Mouse (Mus musculus) testis, adult 2 months (tissue): ENCODE results near the gene Rtn4rl1. TPM values are rescaled to one million over a fixed set of nuclear protein-coding genes. Genes with fewer than 3 reads are reported as not detected.

Experiments
- H3K27ac ChIP-seq: fragments of 200-500 bp; 2 replicates; pipeline ENCODE4 v1.5.1; 2012; ENCODE audit warnings: low read depth, low read length; ENCODE audit not compliant: control insufficient read depth, insufficient read depth
- H3K27me3 ChIP-seq: fragments of 200-500 bp; 2 replicates; pipeline ENCODE4 v1.6.1; 2012; ENCODE audit warnings: mild to moderate bottlenecking, low read length, moderate library complexity; ENCODE audit not compliant: control insufficient read depth, insufficient read depth
- H3K36me3 ChIP-seq: fragments of 200-500 bp; 2 replicates; pipeline ENCODE4 v1.6.1; 2012; ENCODE audit warnings: mild to moderate bottlenecking, low read length; ENCODE audit not compliant: control insufficient read depth, insufficient read depth
- H3K4me1 ChIP-seq: fragments of 200-500 bp; 2 replicates; pipeline ENCODE4 v1.6.1; 2012; ENCODE audit warnings: low read length; ENCODE audit not compliant: control insufficient read depth, insufficient read depth
- H3K4me3 ChIP-seq: fragments of 200-500 bp; 2 replicates; pipeline ENCODE4 v1.5.1; 2012; ENCODE audit warnings: low read depth, mild to moderate bottlenecking, low read length, moderate library complexity, mixed read lengths; ENCODE audit not compliant: control insufficient read depth
- CTCF ChIP-seq: fragments of 200-500 bp; IDR thresholded peaks from 2 replicates; pipeline ENCODE4 v1.5.1; 2012; ENCODE audit warnings: low read depth, mild to moderate bottlenecking, inconsistent platforms, low read length, moderate library complexity; ENCODE audit not compliant: control insufficient read depth, insufficient read depth, insufficient replicate concordance
- POLR2A ChIP-seq: fragments of 200-500 bp; IDR thresholded peaks from 2 replicates; pipeline ENCODE4 v1.6.1; 2012; ENCODE audit warnings: low read depth, mild to moderate bottlenecking, inconsistent platforms, low read length, moderate library complexity; ENCODE audit not compliant: control insufficient read depth
- polyA plus RNA-seq: library from polyadenylated mRNA; depleted of rRNA; stranded (reverse); fragments of >200 nt; gene quantifications from 2 replicates; pipeline ENCODE4 v1.2.3, GENCODE M21; 2012

Rtn4rl1 gene
- polyA plus RNA-seq, 1 experiment, result 3.3 TPM

DNA sequence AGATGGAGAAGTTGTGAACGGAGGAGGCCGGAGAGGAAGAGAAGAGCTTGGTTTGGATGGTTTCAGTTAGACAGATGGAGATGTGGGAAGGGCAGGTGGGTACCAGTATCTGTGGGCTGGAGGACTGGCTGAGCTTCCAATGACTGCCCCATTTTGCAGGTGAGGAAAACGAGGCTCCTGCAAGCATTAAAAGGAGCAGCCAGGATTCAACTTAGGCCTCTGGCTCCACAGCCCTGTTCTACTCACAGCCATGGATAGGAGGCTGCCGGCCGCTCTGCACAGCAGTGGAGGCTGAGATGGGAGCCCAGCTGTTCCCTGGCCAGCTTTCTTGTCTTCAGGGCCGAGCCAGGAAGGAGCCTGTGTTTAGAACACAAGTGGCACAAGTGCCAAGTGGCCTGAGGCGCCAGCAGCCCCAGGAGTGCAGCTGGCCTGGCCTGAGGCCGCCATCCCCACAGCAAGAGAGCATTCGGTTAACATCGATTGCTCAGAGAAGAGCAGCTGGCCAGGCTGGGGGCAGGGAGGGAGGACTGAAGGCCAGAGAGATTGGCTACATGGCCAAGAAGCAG is 66.5 kb downstream of the Rtn4rl1 start:
- no peaks in the 10 kb centered on the region; the same call in 1 of the 2 replicates for H3K4me1 ChIP-seq
- no peaks in the 10 kb centered on the region for H3K27me3 ChIP-seq
- H3K36me3 ChIP-seq, result no peaks in the 10 kb centered on the region
- no peak overlapping the region for H3K4me3 ChIP-seq
- TF ChIP-seq CTCF (no peak), POLR2A (no peak)
- peak overlapping the region; percentile 39 for H3K27ac ChIP-seq

DNA sequence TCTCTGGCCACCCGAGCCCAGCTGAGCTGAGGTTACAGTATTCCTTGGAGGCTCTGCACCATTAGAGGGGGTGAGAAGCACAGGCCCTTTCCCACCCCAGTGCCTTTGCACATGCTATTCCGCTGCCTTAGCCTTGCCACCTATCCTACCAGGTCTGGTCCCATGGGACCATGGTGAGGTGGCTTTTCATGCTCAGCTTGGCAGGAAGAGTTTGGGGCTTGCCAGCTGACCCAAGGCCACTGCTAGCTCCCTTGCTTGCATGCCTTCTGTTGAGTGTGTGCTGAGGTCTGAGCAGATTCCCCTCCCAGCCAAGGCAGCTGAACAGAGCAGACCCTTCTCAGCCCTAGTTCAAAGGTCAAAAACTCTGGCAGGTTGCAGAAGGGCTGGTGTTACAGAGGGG is 67.4 kb downstream of the Rtn4rl1 start:
- Histone ChIP-seq H3K27me3 (no peaks in the 10 kb centered on the region), H3K4me1 (no peaks in the 10 kb centered on the region; the same call in 1 of the 2 replicates), H3K27ac (peak overlapping the region; percentile 39; the same call in 1 of the 2 replicates), H3K4me3 (no peak overlapping the region), H3K36me3 (no peaks in the 10 kb centered on the region)
- TF ChIP-seq CTCF (no peak), POLR2A (no peak)

- H3K36me3 ChIP-seq, result no peaks in the 10 kb centered on the region
- H3K4me1 ChIP-seq, result no peaks in the 10 kb centered on the region; the same call in 1 of the 2 replicates
- no peak for TF ChIP-seq POLR2A
- no peak for TF ChIP-seq CTCF
- no peak overlapping the region for H3K4me3 ChIP-seq
- H3K27ac ChIP-seq, result no peak overlapping the region
- no peaks in the 10 kb centered on the region for H3K27me3 ChIP-seq
Measured at GRCm38 (mm10) chr11:75261730-75262129, 68.1 kb downstream of the Rtn4rl1 start.

GRCm38 (mm10) chr11:75262181-75262580 is 68.6 kb downstream of the Rtn4rl1 start:
- no peak overlapping the region for H3K4me3 ChIP-seq
- no peak for TF ChIP-seq CTCF
- no peak for TF ChIP-seq POLR2A
- H3K27ac ChIP-seq, result no peak overlapping the region
- no peaks in the 10 kb centered on the region for H3K27me3 ChIP-seq
- no peaks in the 10 kb centered on the region; the same call in 1 of the 2 replicates for H3K4me1 ChIP-seq
- no peaks in the 10 kb centered on the region for H3K36me3 ChIP-seq

GRCm38 (mm10) chr11:75262791-75263190 is 69.2 kb downstream of the Rtn4rl1 start:
- no peak for TF ChIP-seq POLR2A
- no peak for TF ChIP-seq CTCF
- H3K4me3 ChIP-seq, result no peak overlapping the region
- no peak overlapping the region for H3K27ac ChIP-seq
- H3K4me1 ChIP-seq, result no peaks in the 10 kb centered on the region; the same call in 1 of the 2 replicates
- H3K36me3 ChIP-seq, result no peaks in the 10 kb centered on the region
- H3K27me3 ChIP-seq, result no peaks in the 10 kb centered on the region

GRCm38 (mm10) chr11:75263274-75263963 is 69.8 kb downstream of the Rtn4rl1 start:
- Histone ChIP-seq H3K36me3 (no peaks in the 10 kb centered on the region), H3K4me3 (no peak overlapping the region), H3K4me1 (no peaks in the 10 kb centered on the region; the same call in none of the 2 replicates), H3K27me3 (no peaks in the 10 kb centered on the region), H3K27ac (no peak overlapping the region; the same call in 1 of the 2 replicates)
- no peak for TF ChIP-seq CTCF
- TF ChIP-seq POLR2A, result no peak

- no peaks in the 10 kb centered on the region; the same call in none of the 2 replicates for H3K4me1 ChIP-seq
- no peaks in the 10 kb centered on the region for H3K27me3 ChIP-seq
- H3K27ac ChIP-seq, result no peak overlapping the region
- no peak overlapping the region for H3K4me3 ChIP-seq
- no peak for TF ChIP-seq POLR2A
- no peak for TF ChIP-seq CTCF
- no peaks in the 10 kb centered on the region for H3K36me3 ChIP-seq
Measured at GRCm38 (mm10) chr11:75263964-75264312, 70.4 kb downstream of the Rtn4rl1 start.

GRCm38 (mm10) chr11:75264550-75264949 is 71.0 kb downstream of the Rtn4rl1 start:
- no peak overlapping the region for H3K27ac ChIP-seq
- TF ChIP-seq CTCF (no peak), POLR2A (no peak)
- H3K36me3 ChIP-seq, result no peaks in the 10 kb centered on the region
- H3K27me3 ChIP-seq, result no peaks in the 10 kb centered on the region
- no peak overlapping the region for H3K4me3 ChIP-seq
- no peaks in the 10 kb centered on the region; the same call in none of the 2 replicates for H3K4me1 ChIP-seq
